Mouse (Mus musculus): ENCODE measurements around the gene Ccdc175. TPM values are rescaled to one million over a fixed set of nuclear protein-coding genes. Genes with fewer than 3 reads are reported as not detected.
A peak's percentile ranks its signal among the peaks of the same experiment; 100 is the strongest.

The Ccdc175 gene
- 0.08 TPM in 1 of 2 replicates, not detected in the other for polyA plus RNA-seq (2016; fragmentation: Nextera tagmentation; extraction: Ambion mirVana)

- 81% methylated on average over 12 of the region's 12 CpGs for WGBS
- Histone ChIP-seq H3K9me3 (replicated peaks) (no peaks in the 10 kb centered on the region), H3K4me2 (replicated peaks) (no peak within 1 kb of the TSS), H3K9ac (no peak within 1 kb of the TSS), H3K36me3 (no peaks in the 10 kb centered on the region), H3K27me3 (no peaks in the 10 kb centered on the region), H3K4me3 (no peak within 1 kb of the TSS), H3K27ac (no peak within 1 kb of the TSS), H3K4me1 (no peaks in the 10 kb centered on the region)
- ATAC-seq (ENCODE audit: low FRiP score), result no peak
These were observed at the start of gene Ccdc175 for GRCm38 (mm10) chr12:72184929-72185328. Gene Ccdc175 (minus strand): TSS chr12:72185029.

GRCm38 (mm10) chr12:72234151-72234550 is 49.3 kb upstream of the Ccdc175 start:
- Histone ChIP-seq H3K36me3 (no peaks in the 10 kb centered on the region), H3K9me3 (replicated peaks) (no peaks in the 10 kb centered on the region), H3K27ac (peak overlapping the region; percentile 93; the same call in 1 of the 2 replicates), H3K9ac (peak overlapping the region; percentile 80), H3K4me1 (peaks cover 32% of the 10 kb centered on the region), H3K4me3 (peak overlapping the region; percentile 66), H3K4me2 (replicated peaks) (peak overlapping the region; percentile 63), H3K27me3 (peaks cover 7% of the 10 kb centered on the region)
- no peak for ATAC-seq (ENCODE audit: low FRiP score)
- 79% methylated on average over 3 of the region's 3 CpGs for WGBS

GRCm38 (mm10) chr12:72232826-72233790 is 48.3 kb upstream of the Ccdc175 start:
- ATAC-seq (ENCODE audit: low FRiP score), result no peak
- Histone ChIP-seq H3K27me3 (peaks cover 7% of the 10 kb centered on the region), H3K4me1 (peaks cover 32% of the 10 kb centered on the region), H3K4me3 (peak overlapping the region; percentile 66), H3K9me3 (replicated peaks) (no peaks in the 10 kb centered on the region), H3K9ac (peak overlapping the region; percentile 80), H3K4me2 (replicated peaks) (peak overlapping the region; percentile 63), H3K27ac (no peak overlapping the region), H3K36me3 (peaks cover under 1% of the 10 kb centered on the region; the same call in 1 of the 2 replicates)
- 63% methylated on average over 19 of the region's 19 CpGs for WGBS

GRCm38 (mm10) chr12:72232176-72232575 is 47.3 kb upstream of the Ccdc175 start:
- 69% methylated on average over 3 of the region's 3 CpGs for WGBS
- H3K9me3 ChIP-seq (replicated peaks), result no peaks in the 10 kb centered on the region
- H3K9ac ChIP-seq, result no peak overlapping the region
- H3K4me3 ChIP-seq, result peak overlapping the region; percentile 66; the same call in 1 of the 2 replicates
- H3K4me2 ChIP-seq (replicated peaks), result peak overlapping the region; percentile 63
- H3K4me1 ChIP-seq, result peaks cover 34% of the 10 kb centered on the region
- H3K27me3 ChIP-seq, result peaks cover under 1% of the 10 kb centered on the region; the same call in 1 of the 2 replicates
- H3K36me3 ChIP-seq, result peaks cover 5% of the 10 kb centered on the region; the same call in 1 of the 2 replicates
- ATAC-seq (ENCODE audit: low FRiP score), result no peak
- no peak overlapping the region for H3K27ac ChIP-seq

- peaks cover 42% of the 10 kb centered on the region for H3K4me1 ChIP-seq
- H3K27ac ChIP-seq, result no peak overlapping the region
- ATAC-seq (ENCODE audit: low FRiP score), result no peak
- H3K9me3 ChIP-seq (replicated peaks), result no peaks in the 10 kb centered on the region
- H3K27me3 ChIP-seq, result no peaks in the 10 kb centered on the region
- 83% methylated on average over 8 of the region's 8 CpGs for WGBS
- no peak overlapping the region for H3K4me3 ChIP-seq
- H3K4me2 ChIP-seq (replicated peaks), result no peak overlapping the region
- peaks cover 8% of the 10 kb centered on the region; the same call in 1 of the 2 replicates for H3K36me3 ChIP-seq
- H3K9ac ChIP-seq, result no peak overlapping the region
These were observed 44.8 kb upstream of the Ccdc175 start for GRCm38 (mm10) chr12:72229451-72230196.

GRCm38 (mm10) chr12:72227731-72228130 is 42.9 kb upstream of the Ccdc175 start:
- H3K9ac ChIP-seq, result no peak overlapping the region
- no peak for ATAC-seq (ENCODE audit: low FRiP score)
- H3K4me3 ChIP-seq, result no peak overlapping the region
- peaks cover 31% of the 10 kb centered on the region for H3K4me1 ChIP-seq
- no peak overlapping the region for H3K4me2 ChIP-seq (replicated peaks)
- 89% methylated on average over 6 of the region's 6 CpGs for WGBS
- H3K27me3 ChIP-seq, result no peaks in the 10 kb centered on the region
- no peaks in the 10 kb centered on the region for H3K9me3 ChIP-seq (replicated peaks)
- H3K27ac ChIP-seq, result no peak overlapping the region
- peaks cover 20% of the 10 kb centered on the region for H3K36me3 ChIP-seq

GRCm38 (mm10) chr12:72225371-72225770 is 40.5 kb upstream of the Ccdc175 start:
- no peak overlapping the region for H3K4me2 ChIP-seq (replicated peaks)
- H3K9me3 ChIP-seq (replicated peaks), result no peaks in the 10 kb centered on the region
- no peaks in the 10 kb centered on the region for H3K27me3 ChIP-seq
- peaks cover 18% of the 10 kb centered on the region for H3K4me1 ChIP-seq
- no peak overlapping the region for H3K4me3 ChIP-seq
- H3K36me3 ChIP-seq, result peaks cover 41% of the 10 kb centered on the region
- ATAC-seq (ENCODE audit: low FRiP score), result no peak
- WGBS, result 93% methylated on average over 3 of the region's 3 CpGs
- no peak overlapping the region for H3K27ac ChIP-seq
- H3K9ac ChIP-seq, result no peak overlapping the region

- 89% methylated on average over 16 of the region's 16 CpGs for WGBS
- H3K36me3 ChIP-seq, result peaks cover 58% of the 10 kb centered on the region
These were observed 38.8 kb upstream of the Ccdc175 start for GRCm38 (mm10) chr12:72223557-72224102.

GRCm38 (mm10) chr12:72213554-72213953 is 28.7 kb upstream of the Ccdc175 start:
- no peaks in the 10 kb centered on the region for H3K27me3 ChIP-seq
- H3K36me3 ChIP-seq, result peaks cover 86% of the 10 kb centered on the region
- 64% methylated on average over 5 of the region's 5 CpGs for WGBS

More at GRCm38 (mm10) chr12:72223557-72224102, 38.8 kb upstream of the Ccdc175 start:
- Histone ChIP-seq H3K9me3 (replicated peaks) (no peaks in the 10 kb centered on the region), H3K4me2 (replicated peaks) (no peak overlapping the region), H3K27ac (no peak overlapping the region), H3K9ac (no peak overlapping the region), H3K27me3 (no peaks in the 10 kb centered on the region), H3K4me1 (peaks cover 15% of the 10 kb centered on the region; the same call in 1 of the 2 replicates), H3K4me3 (no peak overlapping the region)
- no peak for ATAC-seq (ENCODE audit: low FRiP score)

GRCm38 (mm10) chr12:72200828-72201227 is 16.0 kb upstream of the Ccdc175 start:
- 94% methylated on average over 3 of the region's 3 CpGs for WGBS
- H3K4me3 ChIP-seq, result no peak overlapping the region
- ATAC-seq (ENCODE audit: low FRiP score), result no peak
- 0 out of 2 replicates have a peak, but pooled peaks cover 2% of the 10 kb centered on the region for H3K36me3 ChIP-seq
- no peak overlapping the region for H3K4me2 ChIP-seq (replicated peaks)
- no peak overlapping the region for H3K27ac ChIP-seq
- peaks cover 13% of the 10 kb centered on the region; the same call in 1 of the 2 replicates for H3K4me1 ChIP-seq
- no peaks in the 10 kb centered on the region for H3K27me3 ChIP-seq
- H3K9ac ChIP-seq, result no peak overlapping the region
- no peaks in the 10 kb centered on the region for H3K9me3 ChIP-seq (replicated peaks)

More at GRCm38 (mm10) chr12:72213554-72213953, 28.7 kb upstream of the Ccdc175 start:
- Histone ChIP-seq H3K4me2 (replicated peaks) (no peak overlapping the region), H3K4me1 (no peaks in the 10 kb centered on the region), H3K9ac (no peak overlapping the region), H3K27ac (no peak overlapping the region), H3K9me3 (replicated peaks) (no peaks in the 10 kb centered on the region), H3K4me3 (no peak overlapping the region)
- ATAC-seq (ENCODE audit: low FRiP score), result no peak

- Histone ChIP-seq H3K4me2 (replicated peaks) (peak overlapping the region; percentile 25), H3K27ac (no peak overlapping the region), H3K9ac (no peak overlapping the region), H3K4me3 (no peak overlapping the region), H3K4me1 (peaks cover 13% of the 10 kb centered on the region; the same call in 1 of the 2 replicates), H3K36me3 (0 out of 2 replicates have a peak, but pooled peaks cover 2% of the 10 kb centered on the region), H3K27me3 (no peaks in the 10 kb centered on the region), H3K9me3 (replicated peaks) (no peaks in the 10 kb centered on the region)
- ATAC-seq (ENCODE audit: low FRiP score), result peak; percentile 79
- WGBS, result 43% methylated on average over 18 of the region's 18 CpGs
These were observed 13.2 kb upstream of the Ccdc175 start for GRCm38 (mm10) chr12:72197925-72198486.

All from hindbrain, embryonic 12.5 days (tissue).